Mouse (Mus musculus) forebrain, embryonic 16.5 days (tissue): ENCODE data around the gene Syne1. TPM values are rescaled to one million over a fixed set of nuclear protein-coding genes. Genes with fewer than 3 reads are reported as not detected.

Source experiments
- ATAC-seq: fragments of 200-750 bp; cut with Nextera tagmentation; 2 replicates; pipeline ENCODE4 v1.8.0; 2017; ENCODE audit warnings: mild to moderate bottlenecking, moderate library complexity
- H3K27ac ChIP-seq: fragments of 300-500 bp; sonication (generic); 2 replicates; pipeline ENCODE4 v1.5.1; 2014; ENCODE audit warnings: low read length, control low read depth
- H3K27me3 ChIP-seq: fragments of 300-500 bp; sonication (generic); replicated peaks from 2 replicates; pipeline ENCODE4 v1.6.1; 2014; ENCODE audit warnings: low read length; ENCODE audit not compliant: control insufficient read depth, insufficient read depth
- H3K36me3 ChIP-seq: fragments of 300-500 bp; sonication (generic); 2 replicates; pipeline ENCODE4 v1.6.1; 2014; ENCODE audit not compliant: control insufficient read depth, insufficient read depth
- H3K4me1 ChIP-seq: fragments of 300-500 bp; sonication (generic); replicated peaks from 2 replicates; pipeline ENCODE4 v1.6.1; 2014; ENCODE audit warnings: low read length; ENCODE audit not compliant: control insufficient read depth, insufficient read depth
- H3K4me2 ChIP-seq: fragments of 300-500 bp; sonication (generic); 2 replicates; pipeline ENCODE4 v1.6.1; 2014; ENCODE audit warnings: mild to moderate bottlenecking, low read length, control low read depth
- H3K4me3 ChIP-seq: fragments of 300-500 bp; sonication (generic); replicated peaks from 2 replicates; pipeline ENCODE4 v1.5.1; 2014; ENCODE audit warnings: mild to moderate bottlenecking, low read length, control low read depth
- H3K9ac ChIP-seq: fragments of 300-500 bp; sonication (generic); replicated peaks from 2 replicates; pipeline ENCODE4 v1.6.1; 2014; ENCODE audit warnings: low read depth, low read length, control low read depth
- H3K9me3 ChIP-seq: fragments of 300-500 bp; sonication (generic); 2 replicates; pipeline ENCODE4 v1.6.1; 2016; ENCODE audit warnings: low read length; ENCODE audit not compliant: control insufficient read depth
- WGBS: fragments of 180-500 bp; shearing (Covaris S2); extraction: QIAGEN DNeasy Blood & Tissue Kit; methylation state at CpG from one replicate; pipeline ENCODE4 v1.1.7; 2014; 5-methylcytosine and 5-hydroxymethylcytosine counted together
- polyA plus RNA-seq: library from polyadenylated mRNA; unstranded; fragments of >200 nt; fragmentation: Nextera tagmentation; extraction: Ambion mirVana; gene quantifications from 2 replicates; pipeline ENCODE4 v1.2.1, GENCODE M21; 2015

The Syne1 gene
- polyA plus RNA-seq, 1 experiment from 2014 or later, result 7.5 TPM

DNA sequence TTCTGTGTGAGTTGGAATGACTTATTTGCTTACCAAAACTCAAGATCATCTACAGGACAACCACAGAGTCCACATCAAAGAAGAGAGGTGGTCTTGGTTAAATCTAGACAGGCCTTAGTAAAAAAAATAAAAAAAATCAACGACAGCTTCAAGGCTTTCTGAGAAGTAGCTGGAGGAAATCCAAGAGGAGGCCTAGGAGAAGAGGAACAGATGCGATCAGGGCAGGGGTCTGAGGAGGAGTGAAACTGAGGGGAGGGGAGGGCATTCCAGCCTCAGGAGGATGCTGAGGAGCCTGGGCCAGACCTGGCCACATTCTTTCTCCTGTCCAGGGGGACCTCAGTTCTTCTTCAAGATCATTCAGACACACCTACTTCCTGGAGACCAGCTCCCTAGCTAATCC, 579.3 kb downstream of the Syne1 start:
- Histone ChIP-seq H3K4me2 (no peak overlapping the region), H3K4me1 (no peaks in the 10 kb centered on the region), H3K27ac (no peak overlapping the region), H3K9me3 (no peaks in the 10 kb centered on the region), H3K27me3 (no peaks in the 10 kb centered on the region), H3K9ac (no peak overlapping the region), H3K4me3 (no peak overlapping the region), H3K36me3 (no peaks in the 10 kb centered on the region)
- 61% methylated on average over 2 of the region's 2 CpGs for WGBS
- no peak for ATAC-seq

GRCm38 (mm10) chr10:4971586-4971985, 579.7 kb downstream of the Syne1 start:
- H3K9ac ChIP-seq, result no peak overlapping the region
- H3K4me2 ChIP-seq, result no peak overlapping the region
- ATAC-seq, result no peak
- no peaks in the 10 kb centered on the region for H3K27me3 ChIP-seq
- no peaks in the 10 kb centered on the region for H3K36me3 ChIP-seq
- no peaks in the 10 kb centered on the region for H3K9me3 ChIP-seq
- no peaks in the 10 kb centered on the region for H3K4me1 ChIP-seq
- no peak overlapping the region for H3K4me3 ChIP-seq
- H3K27ac ChIP-seq, result no peak overlapping the region

DNA sequence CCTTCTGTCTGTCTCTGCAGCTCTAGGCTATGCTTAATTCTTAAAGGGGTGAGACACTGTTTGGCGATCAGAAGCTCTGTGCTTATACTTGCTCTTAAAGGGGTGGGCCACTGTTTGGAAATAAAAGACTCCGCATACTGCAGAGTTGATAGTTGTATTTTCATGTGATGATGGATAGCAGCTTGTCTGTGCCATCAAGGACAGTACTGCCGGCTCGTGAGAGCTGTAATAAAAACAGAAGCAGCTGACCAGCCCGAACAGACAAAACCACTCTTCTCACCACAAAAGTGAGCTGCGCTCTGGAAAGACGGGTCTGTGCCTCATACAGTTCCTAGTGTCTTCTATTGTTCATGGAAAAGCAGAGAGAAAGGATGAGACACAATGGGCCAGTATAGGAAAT, 580.1 kb downstream of the Syne1 start:
- no peak overlapping the region for H3K27ac ChIP-seq
- H3K9ac ChIP-seq, result no peak overlapping the region
- H3K9me3 ChIP-seq, result no peaks in the 10 kb centered on the region
- no peaks in the 10 kb centered on the region for H3K36me3 ChIP-seq
- H3K4me1 ChIP-seq, result no peaks in the 10 kb centered on the region
- no peak for ATAC-seq
- H3K27me3 ChIP-seq, result no peaks in the 10 kb centered on the region
- no peak overlapping the region for H3K4me2 ChIP-seq
- H3K4me3 ChIP-seq, result no peak overlapping the region
- 82% methylated on average over 7 of the region's 7 CpGs for WGBS

Other genes starting within 250 kb of the Syne1 start
- gene Myct1, start 42.3 kb upstream of the Syne1 start, polyA plus RNA-seq, result 0.61 and 1.3 TPM in 2 replicates
- gene Vip, start 87.7 kb upstream of the Syne1 start, polyA plus RNA-seq, result not detected in 2 replicates